Mouse (Mus musculus) MEL (cell line): ENCODE data around the gene Rhof.

Experiments
- MXI1 ChIP-seq: IDR thresholded peaks from 2 replicates; pipeline ENCODE4 v1.6.1; 2011; ENCODE audit warnings: mild to moderate bottlenecking, low read depth, low read length, improper control_type of control experiment
- POLR2A ChIP-seq, 2 experiments: IDR thresholded peaks; 2 replicates each; pipeline ENCODE4 v1.6.1; 2011 to 2012; ENCODE audit warnings: low read length in 2 of 2, mild to moderate bottlenecking in 2 of 2, control low read depth in 1 of 2, improper control_type of control experiment in 1 of 2, low read depth in 1 of 2, moderate library complexity in 1 of 2; ENCODE audit not compliant: control insufficient read depth in 1 of 2, insufficient read depth in 1 of 2, poor library complexity in 1 of 2
- TCF12 ChIP-seq: IDR thresholded peaks from 2 replicates; pipeline ENCODE4 v1.6.1; 2014; ENCODE audit warnings: low read depth, mild to moderate bottlenecking, inconsistent platforms, low read length, improper control_type of control experiment, moderate library complexity

DNA sequence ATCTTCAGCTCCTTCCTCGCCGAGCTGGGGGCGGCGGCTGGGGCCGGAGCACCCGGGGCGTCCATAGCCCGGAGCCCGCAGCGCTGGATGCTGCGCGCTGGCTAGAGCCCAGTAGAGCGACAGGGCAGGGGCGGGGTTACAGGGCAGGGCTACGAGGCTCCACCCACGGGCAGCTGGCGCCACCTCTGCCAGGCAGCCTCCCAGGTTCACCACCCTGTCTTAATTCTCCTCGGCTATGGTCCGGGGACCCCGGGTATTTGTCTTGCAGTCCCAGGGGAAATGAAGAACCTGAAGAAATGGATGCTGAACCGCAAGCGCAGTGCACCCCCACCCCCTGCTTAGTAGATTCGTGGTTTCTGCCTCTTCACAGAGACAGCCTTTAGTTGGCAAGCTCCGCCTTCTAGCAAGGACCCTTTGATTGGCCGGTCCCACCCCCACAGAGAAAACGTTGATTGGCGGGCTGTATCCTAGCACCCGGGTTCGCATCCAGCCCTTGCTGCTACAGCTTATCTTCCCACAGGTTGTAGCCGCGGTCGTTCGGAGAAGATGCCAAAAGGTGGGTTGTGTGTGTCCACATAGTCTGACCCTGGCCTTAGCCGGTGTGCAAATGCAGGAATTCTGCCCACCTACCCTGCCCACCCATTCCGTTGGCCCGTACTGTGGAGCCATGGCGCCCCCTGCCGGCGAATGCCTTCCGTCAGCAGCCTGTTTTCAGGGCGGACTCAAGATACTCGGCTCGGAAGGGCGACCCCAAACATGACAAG lies at the start of gene Rhof:
- TF ChIP-seq TCF12 (no peak), POLR2A (IDR thresholded peaks at IDR 0.05; ENCODE audit: control insufficient read depth in 1 of 2, insufficient read depth in 1 of 2, low read depth in 1 of 2, low read length in 2 of 2, poor library complexity in 1 of 2) (peak in 1 of 2 experiments; percentile 60; a peak in 2 of 4 replicates), MXI1 (no peak; the same call in 1 of the 2 replicates)
